Mouse (Mus musculus): ENCODE measurements at regions not wholly inside any gene's neighbourhood (a gene's known extent, or its start where the extent isn't known, plus 50 kb on each side); places are given as distances from the start of the nearest gene placed in this dataset.

DNA sequence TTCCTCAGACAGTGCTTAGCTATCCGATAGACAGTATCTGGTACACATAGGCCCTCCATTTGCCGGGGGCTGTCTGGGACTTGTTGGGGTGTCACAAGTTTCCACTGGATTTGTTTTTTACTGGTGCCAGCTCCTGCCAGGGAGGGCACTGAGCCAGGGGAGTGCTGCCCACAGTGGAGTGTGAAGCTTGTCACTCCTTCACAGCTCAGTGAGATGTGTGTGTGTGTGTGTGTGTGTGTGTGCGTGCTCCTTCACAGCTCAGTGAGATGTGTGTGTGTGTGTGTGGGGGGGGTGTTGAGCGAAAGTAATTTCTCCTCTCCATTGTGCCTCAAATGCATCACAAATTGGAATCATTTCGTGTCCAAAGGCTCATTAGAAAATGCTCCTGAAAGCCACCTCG is 632.5 kb upstream of the Auts2 start:
- TF ChIP-seq GATA1 (IDR thresholded peaks at IDR 0.05; ENCODE audit: borderline replicate concordance, low read length) = no peak
- no peak for TF ChIP-seq FLI1 (IDR thresholded peaks at IDR 0.05; ENCODE audit: low read length)

All from megakaryocyte, embryonic 14.5 days (primary cell).